Mouse (Mus musculus) heart, postnatal 0 days (tissue): Measurements from ENCODE around the gene Vmp1.

ENCODE experiments used
- CTCF ChIP-seq: IDR thresholded peaks from 2 replicates; pipeline ENCODE4 v1.5.1; 2016; ENCODE audit warnings: antibody characterized with exemption, control low read depth, low read depth
- EP300 ChIP-seq: IDR thresholded peaks from 2 replicates; pipeline ENCODE4 v1.6.1; 2016; ENCODE audit warnings: antibody characterized with exemption, low read depth

GRCm38 (mm10) chr11:86680729-86681128 lies 2.9 kb downstream of the Vmp1 start:
- TF ChIP-seq CTCF (no peak), EP300 (no peak)
